Mouse (Mus musculus): ENCODE measurements around the gene Med31.
"Not testable (repeated sequence)": the region's sequence is repeated elsewhere in the genome, so short reads cannot be mapped to it uniquely, and the experiment has no call there.

The Med31 gene

DNA sequence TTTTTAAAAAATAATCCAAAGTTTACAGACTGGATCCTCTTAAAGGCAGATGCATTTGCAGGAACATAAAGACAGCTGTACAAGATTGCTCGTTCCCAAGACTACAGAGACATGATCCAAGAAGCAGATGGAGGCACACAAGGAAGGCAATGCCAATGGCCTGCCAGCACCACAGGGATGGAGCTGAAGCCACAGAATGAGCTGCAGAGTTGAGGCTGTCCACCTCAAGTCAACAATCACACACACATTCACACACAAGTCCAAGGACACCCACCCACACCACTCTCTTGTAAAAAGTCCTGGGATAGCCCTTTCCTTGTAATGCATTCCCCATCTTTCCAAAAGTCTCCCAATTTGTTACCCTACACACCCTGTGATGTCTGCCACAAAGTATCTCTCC, 12.0 kb downstream of the Med31 start:
- no peak for DNase-seq (ENCODE audit: low read depth)

DNA sequence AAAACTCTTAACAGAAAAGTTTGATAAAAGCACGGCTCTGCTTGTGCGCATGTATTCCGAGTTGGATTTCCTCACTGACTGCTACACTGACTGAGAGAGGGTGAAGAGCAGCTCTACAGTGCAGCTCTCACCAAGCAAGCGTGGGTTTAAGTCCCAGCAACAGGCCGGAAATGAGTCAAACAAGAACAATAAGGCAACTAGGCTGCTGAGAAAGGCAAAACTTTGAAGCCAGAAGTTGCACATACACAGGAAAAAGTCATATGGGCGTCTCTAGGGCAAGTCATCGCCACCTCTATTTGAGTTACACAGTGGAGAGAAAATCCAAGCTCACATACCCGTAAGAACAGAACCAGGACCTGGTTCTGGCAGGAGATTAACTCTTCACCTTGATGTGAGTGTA, 18.9 kb downstream of the Med31 start:
- no peak for DNase-seq (ENCODE audit: low read depth)

DNA sequence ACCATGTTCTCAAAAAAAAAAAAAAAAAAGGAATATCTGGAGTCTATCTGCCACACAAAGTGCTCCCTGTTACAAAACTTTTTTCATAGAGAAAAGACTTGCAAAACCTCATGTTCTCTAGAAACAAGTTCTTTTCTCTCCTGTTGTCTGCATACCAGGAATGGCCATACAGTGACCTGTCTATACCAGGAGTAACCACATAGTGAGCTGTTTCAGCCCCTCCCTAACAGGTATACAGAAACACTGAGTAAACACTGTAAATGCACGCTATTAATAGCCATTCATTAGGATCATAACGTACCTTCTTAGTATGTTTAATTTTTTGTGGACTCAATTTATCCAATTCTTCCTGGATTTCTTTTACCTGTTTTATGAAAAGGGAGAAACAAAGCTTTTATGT, 21.1 kb downstream of the Med31 start:
- DNase-seq (ENCODE audit: low read depth): no peak

DNA sequence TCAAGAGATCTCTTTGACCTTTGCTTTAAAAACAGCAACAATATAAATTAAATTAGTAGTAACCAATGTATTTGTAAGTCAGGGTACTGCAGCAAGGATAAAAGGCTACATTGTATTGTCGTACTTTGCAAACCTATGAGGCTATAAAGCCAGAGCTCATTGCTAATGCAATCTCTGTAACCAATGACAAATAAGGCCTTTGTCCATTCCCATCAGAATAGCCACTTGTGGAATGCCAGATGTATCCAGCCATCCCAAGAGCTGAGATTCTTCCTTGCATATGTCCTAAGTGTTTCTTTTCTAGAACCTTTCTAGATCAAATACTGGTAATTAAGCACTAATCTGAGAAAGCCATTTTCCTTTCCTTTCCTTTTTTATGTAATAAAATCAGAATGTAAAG, 24.5 kb downstream of the Med31 start:
- no peak for DNase-seq (ENCODE audit: low read depth)

DNA sequence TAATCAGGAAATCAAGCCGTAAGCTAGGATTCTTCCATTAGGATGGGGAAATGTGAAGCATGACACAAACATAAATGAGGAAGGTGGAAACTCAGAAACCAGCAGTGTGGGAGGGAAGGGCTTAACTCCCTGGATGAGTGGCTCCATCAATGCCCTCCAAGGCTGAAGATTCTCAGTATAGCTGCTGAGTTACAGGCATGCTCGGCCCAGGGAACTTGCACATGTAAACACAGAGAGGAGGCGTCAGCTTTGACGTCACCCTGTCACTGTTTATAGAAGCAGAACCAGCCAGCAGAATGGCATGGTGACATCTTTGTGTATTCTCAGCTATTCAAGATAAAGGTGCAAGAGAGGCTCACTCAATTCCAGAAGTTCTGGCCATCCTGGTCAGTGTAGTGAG, 31.1 kb downstream of the Med31 start:
- no peak for DNase-seq (ENCODE audit: low read depth)

DNA sequence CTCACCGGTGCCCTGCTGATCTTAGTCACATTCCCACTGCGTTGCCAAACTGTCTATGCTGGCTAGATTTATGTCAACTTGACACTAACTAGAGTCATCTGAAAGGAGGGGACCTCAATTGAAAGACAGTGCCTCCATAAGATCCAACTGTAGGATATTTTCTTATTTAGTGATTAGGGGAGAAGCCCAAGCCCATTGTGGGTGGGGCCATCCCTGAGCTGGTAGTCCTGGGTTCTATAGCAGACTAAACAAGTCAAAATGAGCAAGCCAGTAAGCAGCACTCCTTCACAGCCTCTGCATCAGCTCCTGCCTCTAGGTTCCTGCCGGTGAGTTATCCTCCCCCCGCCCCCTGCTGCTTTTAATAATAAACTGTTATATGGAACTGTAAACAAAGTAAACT, 34.3 kb downstream of the Med31 start:
- no peak for DNase-seq (ENCODE audit: low read depth)

DNA sequence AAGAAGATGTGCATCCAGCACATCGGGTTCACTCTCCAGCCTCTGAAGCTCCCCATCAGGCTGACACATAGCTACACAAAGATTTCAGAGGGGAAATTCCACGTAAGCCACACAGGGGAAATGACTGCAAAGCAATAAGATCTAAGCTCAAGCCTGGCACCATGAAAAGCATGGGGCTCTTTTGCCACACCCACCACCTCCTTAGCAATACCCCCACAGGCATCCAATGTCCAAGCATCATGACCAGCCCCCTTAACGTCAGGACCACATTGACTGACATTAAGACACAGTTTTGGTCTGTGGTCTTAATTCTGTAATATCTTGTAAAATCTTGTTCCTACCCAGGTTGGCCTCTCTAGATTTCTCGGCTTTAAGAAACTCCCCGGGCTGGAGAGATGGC, 34.8 kb downstream of the Med31 start:
- no peak for DNase-seq (ENCODE audit: low read depth)

DNA sequence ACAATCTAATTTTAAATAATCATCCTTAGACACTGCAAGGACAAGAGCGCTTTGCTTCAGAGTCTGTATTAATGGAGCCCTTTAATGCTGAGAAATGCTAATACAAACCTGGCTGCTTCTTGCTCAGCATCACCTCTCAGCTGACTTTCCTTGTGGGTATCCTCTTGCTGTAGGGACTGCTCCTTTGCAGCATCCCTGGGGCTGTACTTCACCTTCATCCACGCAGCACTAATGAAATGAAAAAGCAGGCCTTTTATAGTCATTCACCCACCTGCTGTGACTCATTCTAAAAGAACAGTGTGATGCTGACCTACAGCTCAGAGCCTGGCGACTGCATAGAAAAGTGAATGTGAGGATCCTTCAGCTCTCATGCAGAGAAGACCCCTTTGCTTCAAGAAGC, 38.8 kb downstream of the Med31 start:
- DNase-seq (ENCODE audit: low read depth): no peak

DNA sequence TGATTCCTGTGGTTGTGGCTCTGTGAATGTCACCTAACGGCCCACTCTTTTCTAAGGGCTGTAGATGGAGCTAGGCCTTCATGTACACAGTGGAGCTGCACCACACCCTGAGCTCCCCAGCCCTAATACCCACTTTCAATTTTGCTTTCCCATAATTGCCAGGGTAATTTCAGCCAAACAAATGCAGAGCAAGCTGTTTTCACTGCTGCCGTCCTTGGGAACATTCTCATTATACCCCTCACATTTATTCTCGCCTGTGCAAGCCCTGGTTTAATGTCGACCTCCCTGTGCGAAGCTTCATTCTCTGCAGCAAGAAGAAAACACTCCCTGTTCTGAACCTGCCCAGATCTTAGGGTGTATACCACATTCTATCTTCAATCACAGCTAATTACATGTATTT, 39.4 kb downstream of the Med31 start:
- no peak for DNase-seq (ENCODE audit: low read depth)

DNA sequence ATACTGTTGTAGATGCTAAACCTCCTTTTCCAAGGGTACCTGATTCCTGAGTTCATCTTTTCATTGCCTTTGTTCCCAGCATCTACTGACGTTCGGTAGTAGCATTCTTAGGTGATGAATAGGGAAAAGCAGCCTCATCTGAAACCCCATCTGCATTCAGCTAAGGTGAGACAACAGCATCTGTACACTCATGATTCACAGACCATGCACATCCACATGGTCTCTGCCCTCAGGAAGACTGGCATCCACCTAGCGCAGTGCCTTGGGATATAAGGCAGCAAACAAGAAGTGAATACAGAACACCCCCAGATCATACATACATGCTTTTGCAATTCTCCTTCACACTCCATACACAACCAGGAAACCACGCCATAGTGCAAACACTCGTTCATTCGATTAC, 40.7 kb downstream of the Med31 start:
- no peak for DNase-seq (ENCODE audit: low read depth)

DNA sequence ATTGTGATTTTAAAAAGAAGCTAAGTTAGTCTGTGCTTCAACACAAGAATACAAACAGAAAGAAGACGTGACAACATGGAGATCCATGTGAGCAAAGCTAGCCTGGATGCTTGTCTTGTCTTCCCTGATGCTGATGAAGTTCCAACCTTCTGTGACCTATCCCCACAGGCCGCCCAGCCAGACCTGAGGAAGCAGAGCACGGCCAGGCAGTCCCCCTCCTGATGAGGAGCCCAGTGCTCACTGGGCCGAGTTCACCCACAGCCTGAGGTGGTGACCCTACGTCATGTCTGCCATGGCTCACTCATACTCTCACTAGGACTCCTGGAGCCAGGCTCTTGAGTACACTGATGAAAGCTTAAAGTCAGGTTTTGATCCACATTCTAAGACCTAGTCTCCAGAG, 41.9 kb downstream of the Med31 start:
- no peak for DNase-seq (ENCODE audit: low read depth)

DNA sequence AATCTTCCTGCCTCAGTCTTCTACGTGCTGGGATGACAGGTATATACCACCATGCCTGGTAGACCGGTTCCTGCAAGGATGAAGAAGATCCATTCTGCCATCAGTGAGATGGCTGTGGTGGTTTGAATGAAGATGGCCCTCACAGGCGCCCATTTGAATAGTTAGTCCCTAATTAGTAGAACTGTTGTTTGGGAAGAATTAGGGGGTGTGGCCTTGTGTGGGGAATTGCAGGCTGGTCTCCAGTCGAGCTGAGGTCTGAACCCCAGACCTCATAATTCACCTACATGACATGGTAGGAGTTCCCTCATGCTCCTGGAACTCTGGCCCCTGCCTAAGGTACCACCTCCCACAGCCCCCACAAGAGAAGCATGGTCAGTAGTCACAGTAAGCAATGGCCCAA, 43.5 kb downstream of the Med31 start:
- DNase-seq (ENCODE audit: low read depth): not testable (repeated sequence)

DNA sequence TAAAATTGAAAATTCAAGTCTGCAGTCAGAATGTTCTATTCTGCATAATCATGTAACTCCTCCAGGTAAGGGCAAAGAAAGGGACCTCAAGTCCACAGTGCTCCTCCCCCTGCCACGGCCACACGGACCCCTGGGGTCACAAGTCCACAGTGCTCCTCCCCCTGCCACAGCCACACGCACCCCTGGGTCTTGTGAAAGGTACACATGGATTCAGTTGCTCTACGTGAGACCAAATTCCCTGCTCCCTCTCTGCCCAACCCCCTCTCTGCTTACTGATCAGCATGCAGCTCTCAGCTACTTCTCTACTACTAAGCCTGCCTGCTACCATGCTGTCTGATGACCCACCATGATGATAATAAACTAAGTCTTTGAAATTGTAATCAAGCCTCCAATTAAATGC, 45.5 kb downstream of the Med31 start:
- no peak for DNase-seq (ENCODE audit: low read depth)

DNA sequence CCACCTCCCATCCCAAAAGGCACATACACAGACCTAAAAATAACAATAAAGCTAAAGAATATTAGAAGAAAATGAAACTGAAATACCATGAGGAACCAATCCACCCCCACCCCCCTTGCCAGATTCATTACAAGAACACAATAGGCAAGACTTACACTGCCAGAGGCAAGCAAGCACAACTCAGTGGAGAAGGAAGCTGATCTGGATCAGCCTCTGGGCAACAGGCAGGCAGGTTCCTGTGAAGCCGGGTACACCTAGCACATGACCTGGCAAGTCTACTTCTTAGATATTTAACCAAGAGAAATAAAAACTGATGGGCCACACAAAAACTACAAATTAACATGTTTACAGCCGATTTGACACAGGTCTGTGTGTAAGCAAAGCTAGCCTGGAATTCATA, 52.2 kb downstream of the Med31 start:
- no peak for DNase-seq (ENCODE audit: low read depth)

All from c-Kit-positive CD71-positive TER-119-negative erythroid progenitor cells, embryonic 14.5 days (primary cell).